Mouse (Mus musculus) midbrain, postnatal 0 days (tissue): ENCODE data around the gene Miga2. TPM values are rescaled to one million over a fixed set of nuclear protein-coding genes. Genes with fewer than 3 reads are reported as not detected.
A peak's percentile ranks its signal among the peaks of the same experiment; 100 is the strongest.

Source experiments
- ATAC-seq: fragments of 200-750 bp; cut with Nextera tagmentation; 2 replicates; pipeline ENCODE4 v1.8.0; 2017; ENCODE audit warnings: moderate number of reproducible peaks, mild to moderate bottlenecking, moderate TSS enrichment, moderate library complexity; ENCODE audit not compliant: low FRiP score
- DNase-seq: peaks from one replicate; pipeline ENCODE4 v3.0.0-alpha.2; 2015; ENCODE audit warnings: low spot score
- H3K27ac ChIP-seq: fragments of 300-500 bp; sonication (generic); 2 replicates; pipeline ENCODE4 v1.5.1; 2014; ENCODE audit warnings: low read depth, mild to moderate bottlenecking, low read length, mixed read lengths
- H3K27me3 ChIP-seq: fragments of 300-500 bp; sonication (generic); 2 replicates; pipeline ENCODE4 v1.6.1; 2014; ENCODE audit warnings: low read length, control low read depth, mixed read lengths; ENCODE audit not compliant: insufficient read depth
- H3K36me3 ChIP-seq: fragments of 300-500 bp; sonication (generic); 2 replicates; pipeline ENCODE4 v1.6.1; 2014; ENCODE audit warnings: low read length, control low read depth, mixed read lengths; ENCODE audit not compliant: insufficient read depth
- H3K4me1 ChIP-seq: fragments of 300-500 bp; sonication (generic); 2 replicates; pipeline ENCODE4 v1.6.1; 2014; ENCODE audit warnings: mild to moderate bottlenecking, control low read depth, antibody characterized with exemption, low read length, mixed read lengths; ENCODE audit not compliant: insufficient read depth
- H3K4me2 ChIP-seq: fragments of 300-500 bp; sonication (generic); 2 replicates; pipeline ENCODE4 v1.6.1; 2014; ENCODE audit warnings: low read depth, mild to moderate bottlenecking, low read length, mixed read lengths; ENCODE audit not compliant: poor library complexity, severe bottlenecking
- H3K4me3 ChIP-seq: fragments of 300-500 bp; sonication (generic); 2 replicates; pipeline ENCODE4 v1.5.1; 2014; ENCODE audit warnings: low read depth, mild to moderate bottlenecking, low read length, moderate library complexity
- H3K9ac ChIP-seq: fragments of 300-500 bp; sonication (generic); replicated peaks from 2 replicates; pipeline ENCODE4 v1.6.1; 2014; ENCODE audit warnings: mild to moderate bottlenecking, low read length, moderate library complexity, mixed read lengths; ENCODE audit not compliant: poor library complexity, severe bottlenecking
- H3K9me3 ChIP-seq: fragments of 300-500 bp; sonication (generic); 2 replicates; pipeline ENCODE4 v1.6.1; 2016; ENCODE audit warnings: low read length, control low read depth
- CTCF ChIP-seq: IDR thresholded peaks from 2 replicates; pipeline ENCODE4 v1.5.1; 2016; ENCODE audit warnings: antibody characterized with exemption, mild to moderate bottlenecking
- WGBS: fragments of 180-500 bp; shearing (Covaris S2); extraction: QIAGEN DNeasy Blood & Tissue Kit; methylation state at CpG from one replicate; pipeline ENCODE4 v1.1.7; 2014; 5-methylcytosine and 5-hydroxymethylcytosine counted together
- polyA plus RNA-seq: library from polyadenylated mRNA; unstranded; fragments of >200 nt; fragmentation: Nextera tagmentation; extraction: Ambion mirVana; gene quantifications from 2 replicates; pipeline ENCODE4 v1.2.1, GENCODE M21; 2015
- total RNA-seq: library from RNA; depleted of rRNA; stranded (reverse); fragments of >200 nt; gene quantifications from 2 replicates; pipeline ENCODE4 v1.2.3, GENCODE M21; 2014

Gene Miga2
- total and polyA plus RNA-seq, 2 experiments from 2014 or later = 28.7 to 64.2 TPM

- peak overlapping the region; percentile 64 for H3K4me2 ChIP-seq
- 0 out of 2 replicates have a peak overlapping the region, but pooled peaks have one; percentile 24 for H3K9ac ChIP-seq
- no peak overlapping the region for H3K4me3 ChIP-seq
Observed at GRCm38 (mm10) chr2:30413038-30413973, 49.3 kb downstream of the Miga2 start.

GRCm38 (mm10) chr2:30414101-30414500 is 50.1 kb downstream of the Miga2 start:
- Histone ChIP-seq H3K27ac (no peak overlapping the region), H3K36me3 (peaks cover 26% of the 10 kb centered on the region), H3K4me3 (no peak overlapping the region), H3K9me3 (no peaks in the 10 kb centered on the region), H3K4me2 (peak overlapping the region; percentile 64), H3K4me1 (peaks cover 9% of the 10 kb centered on the region), H3K9ac (no peak overlapping the region), H3K27me3 (no peaks in the 10 kb centered on the region)
- WGBS = 94% methylated on average over 4 of the region's 4 CpGs
- DNase-seq (no peak), ATAC-seq (no peak)
- TF ChIP-seq CTCF = no peak

More at GRCm38 (mm10) chr2:30413038-30413973, 49.3 kb downstream of the Miga2 start:
- Histone ChIP-seq H3K27ac (no peak overlapping the region), H3K4me1 (peaks cover 5% of the 10 kb centered on the region), H3K27me3 (no peaks in the 10 kb centered on the region), H3K9me3 (no peaks in the 10 kb centered on the region), H3K36me3 (peaks cover 33% of the 10 kb centered on the region)
- DNase-seq (no peak), ATAC-seq (no peak)
- WGBS = 75% methylated on average over 14 of the region's 16 CpGs
- no peak for TF ChIP-seq CTCF

GRCm38 (mm10) chr2:30414681-30415080 is 50.6 kb downstream of the Miga2 start:
- H3K9ac ChIP-seq = peak overlapping the region; percentile 86
- no peaks in the 10 kb centered on the region for H3K9me3 ChIP-seq
- peak overlapping the region; percentile 77 for H3K4me3 ChIP-seq
- H3K36me3 ChIP-seq = peaks cover 21% of the 10 kb centered on the region
- peaks cover 11% of the 10 kb centered on the region for H3K4me1 ChIP-seq
- H3K4me2 ChIP-seq = peak overlapping the region; percentile 64
- no peak for TF ChIP-seq CTCF
- no peak for ATAC-seq
- DNase-seq = no peak
- H3K27me3 ChIP-seq = no peaks in the 10 kb centered on the region
- peak overlapping the region; percentile 92; the same call in 1 of the 2 replicates for H3K27ac ChIP-seq
- 48% methylated on average over 5 of the region's 5 CpGs for WGBS

GRCm38 (mm10) chr2:30415157-30415935 is 51.3 kb downstream of the Miga2 start, which contains the start of gene Crat:
Crat (minus strand) TSS chr2:30415813.
- Histone ChIP-seq H3K4me2 (peak within 1 kb of the TSS; percentile 64), H3K9me3 (no peaks in the 10 kb centered on the region), H3K4me3 (peak within 1 kb of the TSS; percentile 77), H3K27me3 (no peaks in the 10 kb centered on the region), H3K27ac (peak within 1 kb of the TSS; percentile 92), H3K9ac (peak within 1 kb of the TSS; percentile 86), H3K4me1 (peaks cover 11% of the 10 kb centered on the region), H3K36me3 (peaks cover 15% of the 10 kb centered on the region; the same call in 1 of the 2 replicates)
- DNase-seq (peak; percentile 83), ATAC-seq (peak; percentile 81)
- WGBS = under 1% methylated on average over 57 of the region's 58 CpGs
- TF ChIP-seq CTCF = no peak

- WGBS = under 1% methylated on average over 58 of the region's 67 CpGs
- no peaks in the 10 kb centered on the region for H3K27me3 ChIP-seq
- H3K9me3 ChIP-seq = no peaks in the 10 kb centered on the region
- peak within 1 kb of the TSS; percentile 64 for H3K4me2 ChIP-seq
- peak within 1 kb of the TSS; percentile 86 for H3K9ac ChIP-seq
- peak within 1 kb of the TSS; percentile 92 for H3K27ac ChIP-seq
- DNase-seq (peak; percentile 95), ATAC-seq (peak; percentile 95)
- peak within 1 kb of the TSS; percentile 77 for H3K4me3 ChIP-seq
- peaks cover 11% of the 10 kb centered on the region for H3K4me1 ChIP-seq
- peak; percentile 30; the same call in 1 of the 2 replicates for TF ChIP-seq CTCF
- peaks cover 7% of the 10 kb centered on the region; the same call in 1 of the 2 replicates for H3K36me3 ChIP-seq
Observed at GRCm38 (mm10) chr2:30415936-30416648, 52.1 kb downstream of the Miga2 start, which contains the start of gene Ptpa. Ptpa (plus strand) TSS chr2:30416039.
